Mouse (Mus musculus) ES-Bruce4 (cell line): Measurements from ENCODE around the gene Celsr2.

Experiments used
- CTCF ChIP-seq: IDR thresholded peaks from one replicate; pipeline ENCODE4 v1.8.1; 2011; ENCODE audit warnings: low read depth, low read length
- POLR2A ChIP-seq: IDR thresholded peaks from one replicate; pipeline ENCODE4 v1.8.1; 2011; ENCODE audit warnings: low read length; ENCODE audit not compliant: insufficient read depth

DNA sequence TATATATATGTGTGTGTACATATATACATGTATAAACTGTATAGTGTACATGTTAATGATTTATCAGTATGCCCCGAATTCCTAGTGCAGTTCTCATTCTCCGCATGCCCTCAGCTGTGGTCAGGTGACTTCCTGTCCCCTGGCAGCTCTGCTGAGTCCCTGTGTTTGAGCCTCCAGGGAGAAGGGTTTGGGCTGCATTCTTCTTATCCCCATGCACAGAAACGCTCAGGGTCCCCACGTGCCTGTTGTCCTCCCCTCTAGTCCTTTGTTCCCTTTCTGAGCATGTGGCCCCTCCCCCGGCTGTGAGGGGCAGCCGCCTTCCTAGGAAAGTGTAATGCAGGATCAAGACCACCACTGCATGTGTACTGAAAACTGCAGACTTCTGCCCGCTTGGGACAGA lies 54.5 kb downstream of the Celsr2 start:
- no peak for TF ChIP-seq POLR2A
- TF ChIP-seq CTCF, result no peak
